Mouse (Mus musculus): ENCODE data around the gene Cfap97d2. TPM values are rescaled to one million over a fixed set of nuclear protein-coding genes. Genes with fewer than 3 reads are reported as not detected.
"Not testable (repeated sequence)": the region's sequence is repeated elsewhere in the genome, so short reads cannot be mapped to it uniquely, and the experiment has no call there.

Gene Cfap97d2
- polyA plus RNA-seq, 1 experiment from 2014 or later = not detected

GRCm38 (mm10) chr8:13704301-13704700 is 1.4 kb upstream of the Cfap97d2 start:
- no peaks in the 10 kb centered on the region for H3K9me3 ChIP-seq (replicated peaks)
- H3K27me3 ChIP-seq (replicated peaks) = no peaks in the 10 kb centered on the region
- ATAC-seq = no peak
- H3K4me3 ChIP-seq = no peak overlapping the region
- H3K4me1 ChIP-seq = peaks cover 26% of the 10 kb centered on the region
- no peak overlapping the region for H3K9ac ChIP-seq
- 70% methylated on average over 4 of the region's 4 CpGs for WGBS (ENCODE audit: insufficient replicate concordance)
- no peaks in the 10 kb centered on the region for H3K36me3 ChIP-seq
- no peak overlapping the region for H3K4me2 ChIP-seq
- no peak overlapping the region for H3K27ac ChIP-seq

- WGBS (ENCODE audit: insufficient replicate concordance) = 48% methylated on average over 5 of the region's 5 CpGs
- H3K9me3 ChIP-seq (replicated peaks) = no peaks in the 10 kb centered on the region
- ATAC-seq = no peak
- no peaks in the 10 kb centered on the region for H3K27me3 ChIP-seq (replicated peaks)
- no peak overlapping the region for H3K4me2 ChIP-seq
- H3K4me1 ChIP-seq = peaks cover 11% of the 10 kb centered on the region; the same call in 1 of the 2 replicates
- H3K4me3 ChIP-seq = no peak overlapping the region
- no peak overlapping the region for H3K9ac ChIP-seq
- no peak overlapping the region for H3K27ac ChIP-seq
- H3K36me3 ChIP-seq = no peaks in the 10 kb centered on the region
These were observed 1.2 kb downstream of the Cfap97d2 start for GRCm38 (mm10) chr8:13706918-13707317.

DNA sequence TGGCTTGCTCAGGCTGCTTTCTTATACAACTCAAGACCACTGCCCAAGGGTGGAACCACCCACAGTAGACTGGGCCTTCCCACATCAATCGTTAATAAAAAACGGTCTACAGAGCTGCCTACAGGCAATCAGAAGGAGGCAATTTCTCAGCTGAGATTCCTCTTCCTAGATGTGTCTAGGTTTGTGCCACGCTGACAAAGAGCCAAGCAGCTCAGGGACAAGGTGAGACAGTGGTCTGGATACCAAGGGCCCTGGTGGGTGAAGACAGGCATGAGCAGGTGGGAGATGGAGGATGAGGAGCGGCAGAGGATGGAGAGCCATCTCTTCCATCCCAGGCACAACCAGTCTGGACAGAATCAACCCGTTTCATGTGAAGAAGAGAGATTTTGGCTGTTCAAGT is 2.8 kb downstream of the Cfap97d2 start:
- Histone ChIP-seq H3K36me3 (no peaks in the 10 kb centered on the region), H3K4me2 (no peak overlapping the region), H3K4me1 (no peaks in the 10 kb centered on the region), H3K4me3 (no peak overlapping the region), H3K27me3 (replicated peaks) (no peaks in the 10 kb centered on the region), H3K27ac (no peak overlapping the region), H3K9ac (no peak overlapping the region), H3K9me3 (replicated peaks) (no peaks in the 10 kb centered on the region)
- ATAC-seq = no peak
- 69% methylated on average over 5 of the region's 5 CpGs for WGBS (ENCODE audit: insufficient replicate concordance)

DNA sequence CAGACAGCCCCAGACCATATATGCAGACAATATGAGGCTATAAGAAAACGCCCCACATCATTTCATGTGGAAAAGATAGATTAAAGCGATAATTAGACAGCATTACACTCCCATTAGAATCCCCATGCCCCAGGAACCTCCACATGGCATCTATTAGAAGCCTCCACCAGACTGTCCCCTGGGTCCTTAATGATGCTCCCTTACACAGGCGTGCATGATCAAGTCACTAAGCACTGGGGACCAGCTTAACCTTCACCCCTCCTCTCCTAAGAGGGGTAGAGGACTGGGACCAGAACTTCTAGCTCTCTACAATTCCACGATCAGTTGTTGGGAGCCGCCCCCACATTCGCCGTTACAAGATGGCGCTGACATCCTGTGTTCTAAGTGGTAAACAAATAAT is 13.3 kb downstream of the Cfap97d2 start:
- Histone ChIP-seq H3K4me1 (no peaks in the 10 kb centered on the region), H3K9me3 (replicated peaks) (no peaks in the 10 kb centered on the region), H3K27me3 (replicated peaks) (no peaks in the 10 kb centered on the region), H3K27ac (no peak overlapping the region), H3K4me2 (no peak overlapping the region), H3K9ac (no peak overlapping the region), H3K4me3 (no peak overlapping the region), H3K36me3 (no peaks in the 10 kb centered on the region)
- no peak for ATAC-seq
- 84% methylated on average over 8 of the region's 8 CpGs for WGBS (ENCODE audit: insufficient replicate concordance)

DNA sequence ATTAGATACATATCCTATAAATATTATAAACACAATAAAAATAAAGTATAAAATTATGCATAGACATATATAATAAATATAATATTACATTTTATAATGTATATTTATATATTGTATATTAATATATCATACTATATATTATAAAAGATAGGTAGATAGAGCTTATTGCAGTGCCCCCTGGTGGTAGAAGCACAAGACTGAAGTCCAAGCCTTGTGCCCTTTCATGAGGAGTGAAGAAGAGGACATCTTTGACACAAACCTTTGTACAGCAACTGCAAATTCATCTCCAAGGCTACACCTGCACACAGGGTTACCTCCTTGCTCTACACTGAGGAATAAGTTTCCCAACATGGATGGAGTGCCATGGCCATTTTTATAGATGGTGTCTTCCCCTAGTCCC is 20.0 kb downstream of the Cfap97d2 start:
- Histone ChIP-seq H3K4me1 (peaks cover 5% of the 10 kb centered on the region; the same call in 1 of the 2 replicates), H3K4me3 (no peak overlapping the region), H3K4me2 (no peak overlapping the region), H3K9ac (no peak overlapping the region), H3K9me3 (replicated peaks) (no peaks in the 10 kb centered on the region), H3K27me3 (replicated peaks) (no peaks in the 10 kb centered on the region), H3K36me3 (no peaks in the 10 kb centered on the region), H3K27ac (no peak overlapping the region)
- no peak for ATAC-seq

DNA sequence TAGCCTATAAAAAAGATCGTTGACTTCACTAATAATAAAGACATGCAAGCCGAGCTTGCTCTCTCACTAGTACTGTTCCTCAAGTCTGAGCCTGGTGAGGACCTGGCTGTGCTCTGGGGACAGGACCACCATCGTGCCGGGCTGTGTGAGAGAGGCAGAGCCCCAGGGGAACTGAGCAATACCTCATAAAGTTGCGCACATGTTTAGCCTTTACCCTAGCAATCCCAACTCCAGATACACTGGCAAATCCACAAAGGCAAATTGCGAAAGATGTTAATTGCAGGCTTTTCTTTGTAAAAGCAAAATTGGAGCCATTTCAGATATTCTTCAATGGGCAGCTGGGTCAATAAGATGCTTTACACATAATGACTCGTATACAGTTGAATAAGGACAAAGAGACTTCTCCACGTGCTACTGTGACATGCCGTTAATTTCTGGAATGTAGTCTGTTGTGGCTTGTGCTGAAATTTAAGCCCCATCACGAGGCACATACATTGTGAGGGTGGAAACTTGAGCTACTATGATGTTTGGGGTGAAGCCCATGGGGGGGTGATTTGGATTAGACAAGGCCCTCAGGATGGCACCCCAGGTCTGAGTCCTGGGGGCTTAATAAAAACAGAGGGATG is 21.9 kb downstream of the Cfap97d2 start:
- no peak overlapping the region for H3K4me2 ChIP-seq
- ATAC-seq = no peak
- H3K36me3 ChIP-seq = no peaks in the 10 kb centered on the region
- H3K9me3 ChIP-seq (replicated peaks) = no peaks in the 10 kb centered on the region
- H3K4me3 ChIP-seq = no peak overlapping the region
- no peak overlapping the region for H3K9ac ChIP-seq
- WGBS (ENCODE audit: insufficient replicate concordance) = 73% methylated on average over 10 of the region's 10 CpGs
- H3K4me1 ChIP-seq = peaks cover 5% of the 10 kb centered on the region; the same call in 1 of the 2 replicates
- no peak overlapping the region for H3K27ac ChIP-seq
- no peaks in the 10 kb centered on the region for H3K27me3 ChIP-seq (replicated peaks)

GRCm38 (mm10) chr8:13740323-13740770 is 34.7 kb downstream of the Cfap97d2 start:
- Histone ChIP-seq H3K4me1 (peaks cover 39% of the 10 kb centered on the region), H3K4me2 (peak overlapping the region; percentile 63), H3K27me3 (replicated peaks) (no peaks in the 10 kb centered on the region), H3K9ac (peak overlapping the region; percentile 49), H3K27ac (peak overlapping the region; percentile 90), H3K36me3 (no peaks in the 10 kb centered on the region), H3K4me3 (0 out of 2 replicates have a peak overlapping the region, but pooled peaks have one; percentile 12), H3K9me3 (replicated peaks) (no peaks in the 10 kb centered on the region)
- ATAC-seq = peak; percentile 57
- WGBS (ENCODE audit: insufficient replicate concordance) = 8% methylated on average over 6 of the region's 6 CpGs

DNA sequence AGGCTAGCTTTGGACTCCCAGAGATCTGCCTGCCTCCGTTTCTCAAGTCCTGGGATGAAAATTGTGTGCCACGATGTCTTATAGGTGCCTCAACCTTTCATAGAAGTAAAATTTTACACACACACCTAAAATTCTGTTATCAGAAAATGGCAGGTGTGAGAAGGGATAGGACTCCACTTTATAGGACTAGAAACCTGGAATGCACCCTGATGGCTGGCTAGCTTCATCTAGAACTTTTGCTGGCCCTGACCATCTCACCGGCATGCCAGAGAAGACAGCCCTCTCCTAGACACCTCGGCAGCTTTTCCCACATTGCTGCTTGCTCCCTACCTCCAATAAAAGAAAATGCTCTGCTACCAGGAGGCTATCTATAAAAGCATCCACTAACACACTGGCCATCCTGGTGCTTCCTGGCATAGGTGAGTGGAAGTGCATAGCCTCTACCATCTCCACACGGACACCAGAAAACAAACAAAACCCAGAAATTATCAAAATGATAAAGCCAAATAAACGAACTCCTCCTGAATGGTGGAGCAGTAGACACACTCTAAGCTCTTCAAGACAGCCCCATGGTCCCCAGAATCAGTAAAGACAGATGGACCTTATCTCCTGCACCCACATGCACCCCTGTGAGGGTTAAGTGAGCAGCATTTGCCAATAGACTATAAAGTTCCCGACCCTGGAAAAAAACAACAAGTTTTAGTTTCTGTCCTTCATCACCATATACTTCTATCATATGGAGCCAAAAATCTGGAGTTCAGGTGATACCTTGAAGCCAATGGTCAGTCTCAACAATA is 35.3 kb downstream of the Cfap97d2 start:
- peak overlapping the region; percentile 63 for H3K4me2 ChIP-seq
- peaks cover 39% of the 10 kb centered on the region for H3K4me1 ChIP-seq
- peak; percentile 97 for ATAC-seq

DNA sequence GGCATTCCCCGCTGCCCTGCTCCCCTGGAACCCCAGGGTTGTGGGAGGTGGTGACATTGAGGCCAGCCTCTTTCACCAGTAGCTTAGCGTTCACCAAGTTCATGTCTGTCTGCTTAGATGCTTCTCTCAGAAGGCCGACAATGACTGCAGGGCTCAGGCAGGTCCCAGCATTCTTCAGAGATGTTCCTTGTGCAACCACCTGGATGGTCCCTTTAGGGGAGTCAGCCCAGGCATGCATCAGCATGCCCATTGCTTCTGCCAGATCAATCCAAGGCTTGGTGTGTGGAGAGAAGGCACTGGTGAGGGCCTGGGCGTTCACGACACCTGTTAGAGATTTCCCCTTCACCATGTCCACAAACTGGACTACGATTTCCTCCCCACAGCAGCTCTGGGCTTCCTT is 40.5 kb downstream of the Cfap97d2 start:
- WGBS (ENCODE audit: insufficient replicate concordance) = 79% methylated on average over 6 of the region's 6 CpGs
- not testable (repeated sequence) for H3K4me2 ChIP-seq; ATAC-seq; H3K9me3 ChIP-seq (replicated peaks); H3K4me3 ChIP-seq; H3K27ac ChIP-seq; H3K36me3 ChIP-seq; H3K27me3 ChIP-seq (replicated peaks); H3K9ac ChIP-seq
- peaks cover 16% of the 10 kb centered on the region for H3K4me1 ChIP-seq

More for the DNA sequence above, 35.3 kb downstream of the Cfap97d2 start:
- WGBS (ENCODE audit: insufficient replicate concordance) = 31% methylated on average over 7 of the region's 7 CpGs
- peak overlapping the region; percentile 90 for H3K27ac ChIP-seq
- peak overlapping the region; percentile 12; the same call in 1 of the 2 replicates for H3K4me3 ChIP-seq
- H3K9me3 ChIP-seq (replicated peaks) = no peaks in the 10 kb centered on the region
- H3K36me3 ChIP-seq = no peaks in the 10 kb centered on the region
- H3K9ac ChIP-seq = peak overlapping the region; percentile 49
- no peaks in the 10 kb centered on the region for H3K27me3 ChIP-seq (replicated peaks)

GRCm38 (mm10) chr8:13747626-13748025 is 41.9 kb downstream of the Cfap97d2 start:
- H3K27me3 ChIP-seq (replicated peaks) = no peaks in the 10 kb centered on the region
- H3K27ac ChIP-seq = no peak overlapping the region
- H3K36me3 ChIP-seq = no peaks in the 10 kb centered on the region
- no peak overlapping the region for H3K4me3 ChIP-seq
- no peak overlapping the region for H3K4me2 ChIP-seq
- H3K4me1 ChIP-seq = peaks cover 2% of the 10 kb centered on the region
- H3K9me3 ChIP-seq (replicated peaks) = no peaks in the 10 kb centered on the region
- 25% methylated on average over 3 of the region's 3 CpGs for WGBS (ENCODE audit: insufficient replicate concordance)
- H3K9ac ChIP-seq = no peak overlapping the region
- no peak for ATAC-seq

DNA sequence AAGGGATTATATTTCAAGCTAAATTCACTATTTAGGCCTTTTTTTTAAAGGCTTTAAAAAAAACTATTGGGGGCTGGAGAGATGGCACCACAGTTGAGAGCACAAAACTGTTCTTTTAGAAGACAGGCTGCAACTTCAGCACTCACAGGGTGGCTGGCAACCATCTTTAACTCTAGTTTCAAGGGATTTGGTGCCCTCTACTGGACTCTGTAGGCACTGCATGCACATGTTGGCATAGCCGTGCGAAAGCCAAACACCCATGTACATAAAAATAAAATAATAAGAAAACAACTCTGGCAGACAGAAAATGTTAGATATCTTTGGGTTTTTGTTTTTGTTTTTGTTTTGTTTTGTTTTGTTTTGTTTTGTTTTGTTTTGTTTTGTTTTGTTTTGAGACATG is 48.0 kb downstream of the Cfap97d2 start:
- H3K4me2 ChIP-seq = no peak overlapping the region
- no peak overlapping the region for H3K27ac ChIP-seq
- no peak overlapping the region for H3K4me3 ChIP-seq
- H3K9ac ChIP-seq = no peak overlapping the region
- H3K27me3 ChIP-seq (replicated peaks) = 0 out of 2 replicates have a peak, but pooled peaks cover 7% of the 10 kb centered on the region
- H3K4me1 ChIP-seq = peaks cover 12% of the 10 kb centered on the region
- no peaks in the 10 kb centered on the region for H3K9me3 ChIP-seq (replicated peaks)
- ATAC-seq = no peak
- WGBS (ENCODE audit: insufficient replicate concordance) = 14% methylated on average over 2 of the region's 2 CpGs
- H3K36me3 ChIP-seq = no peaks in the 10 kb centered on the region

- Histone ChIP-seq H3K4me3 (no peak overlapping the region), H3K27ac (no peak overlapping the region), H3K9me3 (replicated peaks) (no peaks in the 10 kb centered on the region), H3K36me3 (peaks cover 22% of the 10 kb centered on the region), H3K4me1 (peaks cover 22% of the 10 kb centered on the region), H3K9ac (no peak overlapping the region), H3K4me2 (no peak overlapping the region), H3K27me3 (replicated peaks) (0 out of 2 replicates have a peak, but pooled peaks cover 7% of the 10 kb centered on the region)
- 74% methylated on average over 7 of the region's 7 CpGs for WGBS (ENCODE audit: insufficient replicate concordance)
- ATAC-seq = no peak
These were observed 50.8 kb downstream of the Cfap97d2 start for GRCm38 (mm10) chr8:13756480-13756879.

Measured in liver, embryonic 12.5 days (tissue).